Mouse (Mus musculus): ENCODE results near the gene Dppa1.

DNA sequence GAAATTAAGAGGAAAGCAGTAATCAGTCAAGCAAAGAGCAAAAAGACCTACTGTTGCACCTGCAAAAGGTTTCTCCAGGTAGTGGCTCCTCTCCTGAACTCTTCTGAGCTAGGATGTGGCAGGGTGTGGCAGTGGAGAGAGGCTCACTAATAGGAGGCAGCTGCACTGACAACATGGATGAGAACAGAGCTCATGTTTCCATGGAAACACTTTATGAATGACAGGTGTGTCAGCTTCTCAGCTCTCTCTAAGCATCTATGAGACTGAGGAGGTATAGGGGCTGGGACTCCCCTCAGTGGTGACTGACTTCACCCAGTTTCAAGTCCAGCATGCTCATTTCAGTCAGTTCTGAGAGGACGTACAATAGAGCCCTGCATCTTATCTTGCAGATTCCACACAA is 15.8 kb upstream of the Dppa1 start:
- TF ChIP-seq TAL1 (IDR thresholded peaks at IDR 0.05; ENCODE audit: low read length): no peak
- no peak for TF ChIP-seq GATA1 (IDR thresholded peaks at IDR 0.05; ENCODE audit: low read length)

All from erythroblast, embryonic 14.5 days (primary cell).